Mouse (Mus musculus) inflammation-experienced regulatory T-cells, adult 16 weeks (primary cell): ENCODE results near the gene Gpbp1l1. TPM values are rescaled to one million over a fixed set of nuclear protein-coding genes. Genes with fewer than 3 reads are reported as not detected.

Experiments used
- polyA plus RNA-seq: library from polyadenylated mRNA; unstranded; fragments of 100-300 nt; shearing (Covaris generic); gene quantifications from one replicate; pipeline ENCODE4 v1.2.1, GENCODE M21; 2017

The Gpbp1l1 gene
- polyA plus RNA-seq: 46.4 TPM

GRCm38 (mm10) chr4:116557306-116558121 is at the start of gene Gpbp1l1:
Gene Gpbp1l1 (plus strand): TSS chr4:116557658.

GRCm38 (mm10) chr4:116555413-116556300 is 1.8 kb upstream of the Gpbp1l1 start, which contains the start of gene Tmem69:
Gene Tmem69 (minus strand): TSS chr4:116555936.

GRCm38 (mm10) chr4:116596379-116596778 is 38.9 kb downstream of the Gpbp1l1 start, which contains the start of gene Ccdc17:
Gene Ccdc17 (plus strand): TSS chr4:116596654.

GRCm38 (mm10) chr4:116627722-116628662 is 70.5 kb downstream of the Gpbp1l1 start, which contains the start of gene Nasp:
Gene Nasp (minus strand): TSS chr4:116627941.

Other genes with a start within 250 kb of the Gpbp1l1 start
- gene Mast2, start 93.5 kb upstream of the Gpbp1l1 start, polyA plus RNA-seq: 2.6 TPM
- gene Ipp, start 50.1 kb upstream of the Gpbp1l1 start, polyA plus RNA-seq: 21.1 TPM
- gene Tmem69, start 1.7 kb upstream of the Gpbp1l1 start, polyA plus RNA-seq: 27.5 TPM
- gene Ccdc17, start 39.0 kb downstream of the Gpbp1l1 start, polyA plus RNA-seq: 18.3 TPM
- 50.9 TPM for gene Nasp, start 70.3 kb downstream of the Gpbp1l1 start, polyA plus RNA-seq
- gene Akr1a1, start 94.0 kb downstream of the Gpbp1l1 start, polyA plus RNA-seq: 361 TPM
- gene Prdx1, start 127.9 kb downstream of the Gpbp1l1 start, polyA plus RNA-seq: 668 TPM
- 8.1 TPM for gene Mmachc, start 150.7 kb downstream of the Gpbp1l1 start, polyA plus RNA-seq
- 20.8 TPM for gene Ccdc163, start 150.9 kb downstream of the Gpbp1l1 start, polyA plus RNA-seq
- 11.4 TPM for gene Tesk2, start 163.3 kb downstream of the Gpbp1l1 start, polyA plus RNA-seq
- 48.2 TPM for gene Toe1, start 250.0 kb downstream of the Gpbp1l1 start, polyA plus RNA-seq